Mouse (Mus musculus): Measurements from ENCODE around the gene Cyyr1.

The Cyyr1 gene

DNA sequence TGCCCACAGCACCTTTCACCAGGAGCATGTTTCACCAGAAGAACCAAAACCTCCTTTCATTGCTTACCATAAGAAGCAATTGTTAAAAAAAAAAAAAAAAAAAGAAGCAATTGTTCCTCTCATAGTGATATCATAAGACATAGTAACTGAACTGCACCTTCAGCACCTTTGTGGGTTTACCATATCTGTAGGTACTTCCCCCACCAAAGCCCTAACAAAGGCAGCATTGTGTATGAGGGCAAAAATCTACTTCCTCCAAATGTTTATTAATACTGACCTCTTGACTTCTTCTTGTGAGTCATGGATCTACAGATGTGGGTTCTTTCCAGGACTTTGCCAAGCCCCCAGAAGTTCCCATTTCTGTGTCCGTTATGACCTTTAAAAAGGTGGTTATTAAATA is 98.2 kb downstream of the Cyyr1 start:
- no peak for DNase-seq

DNA sequence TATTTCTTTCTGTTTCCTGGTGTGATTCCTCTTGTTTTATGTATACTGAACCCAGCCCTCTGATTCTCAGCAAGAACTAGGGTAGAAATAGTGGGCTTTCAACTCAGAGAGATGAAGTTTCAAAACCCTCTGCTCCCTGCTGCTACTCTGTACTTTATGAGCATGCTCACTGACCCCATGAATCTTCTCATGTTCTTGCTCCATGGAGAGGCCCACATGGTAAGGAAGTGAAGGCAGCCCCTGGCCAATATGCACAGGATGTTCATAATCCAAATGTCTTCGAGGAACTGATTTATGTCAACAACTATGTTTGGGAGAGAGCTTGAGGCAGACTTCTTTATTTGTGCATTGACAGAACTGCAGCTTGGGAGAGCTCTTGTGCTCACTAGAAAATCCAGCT is 106.9 kb downstream of the Cyyr1 start:
- no peak for DNase-seq

DNA sequence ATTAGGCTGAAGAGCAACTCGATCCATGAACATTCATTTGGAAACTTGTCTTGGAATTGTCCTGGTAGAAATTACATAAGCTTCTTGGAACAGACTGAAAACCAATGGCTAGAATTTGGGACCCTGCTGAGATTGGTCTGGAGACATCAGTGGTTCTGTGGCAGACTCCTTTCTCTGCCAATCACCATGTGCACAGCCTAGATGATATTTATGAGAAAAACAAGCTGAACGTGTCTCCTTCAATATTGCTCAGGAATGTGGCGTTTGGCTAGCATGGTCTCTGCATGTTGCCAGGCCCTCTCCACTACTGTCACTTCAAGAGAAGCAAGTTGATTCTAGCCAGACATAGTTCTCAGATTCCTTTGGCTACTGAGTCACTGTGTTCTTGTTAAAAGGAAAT is 107.4 kb downstream of the Cyyr1 start:
- DNase-seq, result peak; percentile 48

DNA sequence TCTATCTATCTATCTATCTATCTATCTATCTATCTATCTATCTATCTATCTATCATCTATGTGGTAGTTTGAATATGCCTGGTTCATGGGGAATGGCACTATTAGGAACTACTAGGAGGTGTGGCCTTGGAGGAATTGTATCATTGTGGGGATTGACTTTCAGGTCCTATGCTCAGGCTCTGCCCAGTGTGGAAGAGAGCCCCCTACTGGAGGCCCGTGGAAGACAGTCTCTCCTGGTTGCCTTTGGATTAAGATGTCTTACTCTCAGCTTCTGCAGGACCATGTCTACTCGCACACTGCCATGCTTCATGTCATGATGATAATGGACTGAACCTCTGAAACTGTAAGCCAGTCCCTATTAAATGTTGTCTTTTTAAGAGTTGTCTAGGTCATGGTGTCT is 117.8 kb downstream of the Cyyr1 start:
- peak; percentile 53 to 57 for DNase-seq

DNA sequence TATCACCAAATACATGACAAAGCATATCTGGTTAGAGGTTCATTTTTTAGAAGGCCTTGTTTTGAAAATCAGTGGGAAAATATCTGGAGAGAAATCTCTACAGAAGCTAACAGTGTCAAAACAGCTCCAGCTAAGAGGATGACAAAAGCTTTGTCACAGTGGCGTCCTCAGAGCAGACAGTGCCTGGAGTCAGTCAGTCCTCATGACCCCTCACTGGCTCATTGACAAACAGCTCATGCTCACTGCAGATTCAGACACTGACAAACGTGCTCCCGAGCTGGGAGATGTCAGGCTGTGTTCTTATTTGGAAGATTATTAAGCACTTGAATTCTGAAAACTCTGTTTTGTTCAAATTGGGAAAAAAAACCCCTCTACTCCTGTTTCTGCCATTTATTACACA is 124.0 kb downstream of the Cyyr1 start:
- peak; percentile 46 to 50 for DNase-seq

DNA sequence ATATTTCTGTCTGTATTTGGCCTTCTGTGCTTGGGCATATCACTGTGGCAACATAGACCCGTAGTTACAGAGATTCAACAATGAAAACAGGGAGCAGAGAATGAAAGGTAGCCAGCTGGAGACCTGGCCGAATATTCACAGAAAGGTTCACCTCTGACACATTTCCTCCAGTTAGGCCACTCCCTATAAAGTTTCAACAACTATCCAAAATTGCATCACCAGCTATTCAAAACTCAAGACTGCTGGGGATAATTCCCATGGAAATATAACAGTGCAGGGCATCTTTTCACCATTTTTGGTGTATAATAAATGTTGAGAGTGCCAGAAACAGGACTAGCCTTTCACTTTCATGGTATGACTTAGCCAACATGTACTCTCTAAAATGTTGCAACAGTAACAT is 130.3 kb downstream of the Cyyr1 start:
- no peak for DNase-seq

DNA sequence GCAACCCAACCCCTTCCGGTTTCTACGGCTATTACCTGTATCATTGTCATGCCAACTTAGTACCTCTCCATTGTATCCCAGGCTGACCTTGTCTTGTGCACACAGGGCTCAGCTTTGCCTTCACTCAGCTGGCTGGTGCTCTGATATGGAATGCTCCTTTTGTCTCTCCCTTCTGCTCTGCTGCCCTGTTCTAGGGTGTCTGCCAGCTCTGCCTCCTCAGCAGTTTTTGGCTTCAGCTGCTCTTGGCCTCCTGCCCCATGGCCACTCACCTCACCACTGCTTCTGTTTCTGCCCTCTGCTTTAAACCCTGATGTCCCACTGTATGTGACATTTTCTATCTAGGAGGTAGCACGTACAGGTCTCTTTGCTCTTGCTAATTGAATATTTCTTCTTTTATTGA is 137.8 kb downstream of the Cyyr1 start:
- peak; percentile 97 for DNase-seq

DNA sequence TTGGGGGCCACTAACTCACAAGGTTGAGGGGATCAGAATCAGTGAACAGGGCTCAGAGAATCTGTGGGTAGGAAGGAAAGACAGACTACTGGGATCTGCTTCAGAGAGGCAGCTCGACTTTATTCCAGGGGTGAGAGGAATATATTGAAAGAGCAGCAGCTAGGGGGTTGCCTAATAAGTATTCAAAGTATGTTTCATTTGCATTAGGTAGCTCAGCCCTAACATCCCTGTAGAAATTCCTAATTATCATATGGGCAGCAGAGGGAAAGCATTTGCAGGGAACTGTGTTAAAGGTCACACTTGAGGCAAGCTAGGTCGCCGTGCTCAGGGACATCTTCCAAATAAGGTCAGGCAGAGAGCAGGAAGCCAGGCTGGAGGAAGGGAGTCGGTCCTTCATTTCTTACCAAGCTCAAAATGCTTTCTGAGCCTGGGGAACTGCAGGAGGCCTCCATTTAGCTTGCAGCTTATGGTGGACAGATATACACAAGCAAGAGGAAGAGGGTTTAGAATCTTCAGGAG is 159.7 kb downstream of the Cyyr1 start:
- no peak for DNase-seq

DNA sequence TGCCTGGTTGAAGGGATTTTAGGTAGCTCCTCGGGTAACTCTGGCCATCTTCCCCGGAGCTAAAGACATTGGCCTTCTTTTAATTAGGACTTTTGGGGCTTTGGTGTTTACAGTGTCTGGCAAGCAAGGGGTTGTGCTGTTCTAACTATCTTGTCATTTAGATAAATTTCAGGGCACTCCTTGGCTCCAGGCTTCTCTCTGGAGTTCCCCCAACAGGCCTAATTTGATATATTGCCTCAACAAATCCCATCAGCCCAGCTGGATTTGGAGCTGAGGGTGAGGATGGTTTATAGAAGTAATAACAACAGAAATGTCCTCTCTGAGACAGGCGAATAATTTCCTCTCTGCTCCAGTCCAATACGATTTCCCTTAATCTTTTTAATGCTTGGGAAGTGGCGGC is 166.4 kb downstream of the Cyyr1 start:
- DNase-seq, result no peak
